Comparison of ENCODE assay signal across 14 mouse cellular contexts in the genomic region with DNA sequence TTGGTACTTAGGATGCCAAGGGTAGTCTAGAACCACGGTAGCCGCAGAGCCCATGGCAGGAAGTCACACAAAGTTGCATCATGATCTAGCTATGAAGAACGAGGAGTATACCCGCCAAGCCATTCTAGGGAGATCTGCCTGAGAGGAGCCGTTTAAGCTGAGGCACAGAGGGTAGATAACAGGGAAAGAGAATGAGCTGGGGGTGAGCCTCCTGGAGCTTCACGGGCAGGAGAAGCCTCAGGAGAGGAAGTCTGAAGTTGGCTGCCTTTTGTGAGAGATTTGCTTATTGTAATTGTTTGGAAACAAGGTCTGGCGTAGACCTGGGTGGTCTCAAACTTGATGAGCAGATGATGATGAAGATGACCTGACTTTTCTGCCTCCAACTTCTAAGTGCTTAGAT.
"Had no signal": no experiment of that assay in that cellular context is flagged by ENCODE, and none has a peak within 500 bp of the region (broad histone marks: within the 10 kb centered on the region; RNA-seq: fewer than 3 reads in every experiment).

No protein-coding gene starts in this region.

- ATAC-seq: midbrain, embryonic 15.5 days had no signal

- H3K4me1 ChIP-seq: midbrain, embryonic 15.5 days; neural tube, embryonic 12.5 days; neural tube, embryonic 15.5 days had no signal

- DNase-seq: layer of hippocampus, postnatal 36 days; lung, embryonic 14.5 days; right cerebral cortex, postnatal 25 days; thymus, adult 18-20 months; thymus, postnatal 36 days had no signal

- H3K36me3 ChIP-seq: intestine, embryonic 15.5 days; kidney, embryonic 15.5 days; midbrain, embryonic 10.5 days; midbrain, embryonic 15.5 days; neural tube, embryonic 12.5 days; neural tube, embryonic 15.5 days had no signal

- H3K4me3 ChIP-seq: intestine, embryonic 15.5 days; kidney, embryonic 15.5 days; left cerebral cortex, adult 2 months; megakaryocyte, embryonic 14.5 days; midbrain, embryonic 10.5 days; midbrain, embryonic 15.5 days; neural tube, embryonic 12.5 days; neural tube, embryonic 15.5 days had no signal

- H3K27me3 ChIP-seq: intestine, embryonic 15.5 days; kidney, embryonic 15.5 days; midbrain, embryonic 15.5 days; neural tube, embryonic 12.5 days; neural tube, embryonic 15.5 days had no signal

- H3K27ac ChIP-seq: intestine, embryonic 15.5 days; left cerebral cortex, adult 2 months; macrophage; midbrain, embryonic 15.5 days; neural tube, embryonic 12.5 days; neural tube, embryonic 15.5 days had no signal

- H3K9ac ChIP-seq: intestine, embryonic 15.5 days; kidney, embryonic 15.5 days; lung, embryonic 14.5 days; midbrain, embryonic 15.5 days; neural tube, embryonic 12.5 days; neural tube, embryonic 15.5 days had no signal

- H3K9me3 ChIP-seq: intestine, embryonic 15.5 days; kidney, embryonic 15.5 days; megakaryocyte, embryonic 14.5 days; midbrain, embryonic 10.5 days; midbrain, embryonic 15.5 days; neural tube, embryonic 12.5 days; neural tube, embryonic 15.5 days had no signal

- H3K4me2 ChIP-seq: intestine, embryonic 15.5 days; kidney, embryonic 15.5 days; lung, embryonic 14.5 days; midbrain, embryonic 15.5 days; neural tube, embryonic 12.5 days; neural tube, embryonic 15.5 days had no signal
